Mouse (Mus musculus) thymus, adult 2 months (tissue): ENCODE data around the gene Hc. TPM values are rescaled to one million over a fixed set of nuclear protein-coding genes. Genes with fewer than 3 reads are reported as not detected.

Experiments used
- DNase-seq: peaks from one replicate; pipeline ENCODE4 v3.0.0; 2021
- H3K27ac ChIP-seq: fragments of 200-500 bp; 2 replicates; pipeline ENCODE4 v1.5.1; 2012; ENCODE audit warnings: low read length, control low read depth; ENCODE audit not compliant: control insufficient read depth, insufficient read depth
- H3K27me3 ChIP-seq: fragments of 200-500 bp; 2 replicates; pipeline ENCODE4 v1.6.1; 2012; ENCODE audit warnings: mild to moderate bottlenecking, low read length, moderate library complexity, mixed read lengths; ENCODE audit not compliant: control insufficient read depth, insufficient read depth
- H3K36me3 ChIP-seq: fragments of 200-500 bp; 2 replicates; pipeline ENCODE4 v1.6.1; 2012; ENCODE audit warnings: mild to moderate bottlenecking, low read length, moderate library complexity; ENCODE audit not compliant: control insufficient read depth, insufficient read depth
- H3K4me1 ChIP-seq: fragments of 200-500 bp; replicated peaks from 2 replicates; pipeline ENCODE4 v1.6.1; 2012; ENCODE audit warnings: low read length; ENCODE audit not compliant: control insufficient read depth, insufficient read depth
- H3K4me3 ChIP-seq: fragments of 200-500 bp; 2 replicates; pipeline ENCODE4 v1.5.1; 2012; ENCODE audit warnings: mild to moderate bottlenecking, low read length, control low read depth, moderate library complexity; ENCODE audit not compliant: control insufficient read depth, insufficient read depth
- CTCF ChIP-seq: fragments of 200-500 bp; IDR thresholded peaks from 2 replicates; pipeline ENCODE4 v1.5.1; 2012; ENCODE audit warnings: mild to moderate bottlenecking, control low read depth, low read length, moderate library complexity, borderline replicate concordance; ENCODE audit not compliant: control insufficient read depth, poor library complexity, insufficient read depth; ENCODE audit errors: extremely low read depth
- POLR2A ChIP-seq: fragments of 200-500 bp; IDR thresholded peaks from 2 replicates; pipeline ENCODE4 v1.6.1; 2012; ENCODE audit warnings: mild to moderate bottlenecking, low read length, control low read depth, moderate library complexity; ENCODE audit not compliant: control insufficient read depth, poor library complexity, insufficient read depth; ENCODE audit errors: extremely low read depth
- WGBS: fragments of 180-500 bp; shearing (Covaris S2); methylation state at CpG from one replicate; pipeline ENCODE4 v1.1.7; 2018; 5-methylcytosine and 5-hydroxymethylcytosine counted together
- polyA plus RNA-seq: library from polyadenylated mRNA; depleted of rRNA; stranded (reverse); fragments of >200 nt; gene quantifications from 2 replicates; pipeline ENCODE4 v1.2.3, GENCODE M21; 2012

Gene Hc
- polyA plus RNA-seq, 1 experiment, result 0.15 TPM

- Histone ChIP-seq H3K4me3 (no peak overlapping the region), H3K27ac (peak overlapping the region; percentile 58), H3K36me3 (no peaks in the 10 kb centered on the region), H3K27me3 (no peaks in the 10 kb centered on the region), H3K4me1 (peaks cover 33% of the 10 kb centered on the region)
- 84% methylated on average over 8 of the region's 8 CpGs for WGBS
- no peak for DNase-seq
- TF ChIP-seq CTCF (no peak), POLR2A (no peak)
Measured at GRCm38 (mm10) chr2:34973087-34973486, 88.2 kb downstream of the Hc start.

- no peak for DNase-seq
- Histone ChIP-seq H3K4me3 (no peak overlapping the region), H3K4me1 (peaks cover 27% of the 10 kb centered on the region), H3K27ac (no peak overlapping the region), H3K36me3 (no peaks in the 10 kb centered on the region), H3K27me3 (no peaks in the 10 kb centered on the region)
- whole genome bisulfite sequencing, result 93% methylated on average over 11 of the region's 11 CpGs
- no peak for TF ChIP-seq CTCF
- TF ChIP-seq POLR2A, result no peak
Measured at GRCm38 (mm10) chr2:34971080-34971888, 90.0 kb downstream of the Hc start.

- Histone ChIP-seq H3K4me3 (no peak overlapping the region), H3K4me1 (peaks cover 37% of the 10 kb centered on the region), H3K36me3 (no peaks in the 10 kb centered on the region), H3K27ac (no peak overlapping the region), H3K27me3 (no peaks in the 10 kb centered on the region)
- peak; percentile 82 for DNase-seq
- 33% methylated on average over 9 of the region's 9 CpGs for WGBS
- TF ChIP-seq CTCF, result peak; percentile 96
- TF ChIP-seq POLR2A, result no peak
Measured at GRCm38 (mm10) chr2:34970092-34970750, 91.0 kb downstream of the Hc start.

GRCm38 (mm10) chr2:34969166-34969565 lies 92.1 kb downstream of the Hc start:
- 76% methylated on average over 7 of the region's 7 CpGs for WGBS
- TF ChIP-seq CTCF, result no peak
- TF ChIP-seq POLR2A, result no peak
- Histone ChIP-seq H3K4me3 (no peak overlapping the region), H3K27ac (no peak overlapping the region), H3K27me3 (no peaks in the 10 kb centered on the region), H3K36me3 (no peaks in the 10 kb centered on the region), H3K4me1 (peaks cover 46% of the 10 kb centered on the region)
- no peak for DNase-seq

GRCm38 (mm10) chr2:34966243-34966934 lies 94.8 kb downstream of the Hc start:
- no peak overlapping the region for H3K4me3 ChIP-seq
- no peaks in the 10 kb centered on the region for H3K36me3 ChIP-seq
- WGBS, result 78% methylated on average over 8 of the region's 8 CpGs
- H3K27ac ChIP-seq, result peak overlapping the region; percentile 88
- peaks cover 65% of the 10 kb centered on the region for H3K4me1 ChIP-seq
- TF ChIP-seq CTCF, result no peak
- TF ChIP-seq POLR2A, result no peak
- H3K27me3 ChIP-seq, result no peaks in the 10 kb centered on the region
- peak; percentile 1 for DNase-seq

- no peak for TF ChIP-seq POLR2A
- TF ChIP-seq CTCF, result no peak
- H3K27ac ChIP-seq, result peak overlapping the region; percentile 88
Measured at GRCm38 (mm10) chr2:34965806-34966205, 95.4 kb downstream of the Hc start.

More at GRCm38 (mm10) chr2:34965806-34966205, 95.4 kb downstream of the Hc start:
- Histone ChIP-seq H3K4me3 (no peak overlapping the region), H3K4me1 (peaks cover 71% of the 10 kb centered on the region), H3K36me3 (no peaks in the 10 kb centered on the region), H3K27me3 (no peaks in the 10 kb centered on the region)
- 79% methylated on average over 8 of the region's 8 CpGs for WGBS
- DNase-seq, result peak; percentile 47
